Mouse (Mus musculus): ENCODE measurements around the gene Gpr39. TPM values are rescaled to one million over a fixed set of nuclear protein-coding genes. Genes with fewer than 3 reads are reported as not detected.

Gene Gpr39
- total and polyA plus RNA-seq, 2 experiments from 2014 or later, result 0.21 to 0.24 TPM

- no peaks in the 10 kb centered on the region for H3K27me3 ChIP-seq (ENCODE audit: insufficient read depth, low read length)
- H3K9ac ChIP-seq (replicated peaks; ENCODE audit: low read length), result no peak overlapping the region
- no peak for TF ChIP-seq CTCF (IDR thresholded peaks at IDR 0.05; ENCODE audit: low read depth)
- H3K4me2 ChIP-seq (ENCODE audit: low read depth, low read length), result no peak overlapping the region
- H3K9me3 ChIP-seq (ENCODE audit: low read length), result 0 out of 2 replicates have a peak, but pooled peaks cover 2% of the 10 kb centered on the region
- H3K36me3 ChIP-seq (ENCODE audit: insufficient read depth, low read length), result no peaks in the 10 kb centered on the region
- no peak overlapping the region for H3K27ac ChIP-seq
- 46% methylated on average over 5 of the region's 5 CpGs for WGBS
- H3K4me1 ChIP-seq (ENCODE audit: insufficient read depth, low read length), result no peaks in the 10 kb centered on the region
- peak; percentile 53 for DNase-seq (ENCODE audit: low spot score)
- peak; percentile 56; the same call in 1 of the 2 replicates for ATAC-seq
- H3K4me3 ChIP-seq (ENCODE audit: low read length), result no peak overlapping the region
Measured at GRCm38 (mm10) chr1:125760696-125761025, 83.9 kb downstream of the Gpr39 start.

- ATAC-seq, result no peak
- H3K4me1 ChIP-seq (ENCODE audit: insufficient read depth, low read length), result no peaks in the 10 kb centered on the region
Measured at GRCm38 (mm10) chr1:125762076-125762475, 85.3 kb downstream of the Gpr39 start.

GRCm38 (mm10) chr1:125789804-125790203, 113.0 kb downstream of the Gpr39 start:
- ATAC-seq (no peak), DNase-seq (ENCODE audit: low spot score) (peak; percentile 83)
- Histone ChIP-seq H3K27ac (no peak overlapping the region), H3K9me3 (ENCODE audit: low read length) (no peaks in the 10 kb centered on the region), H3K4me2 (ENCODE audit: low read depth, low read length) (no peak overlapping the region), H3K36me3 (ENCODE audit: insufficient read depth, low read length) (no peaks in the 10 kb centered on the region), H3K27me3 (ENCODE audit: insufficient read depth, low read length) (no peaks in the 10 kb centered on the region), H3K9ac (replicated peaks; ENCODE audit: low read length) (no peak overlapping the region), H3K4me3 (ENCODE audit: low read length) (no peak overlapping the region), H3K4me1 (ENCODE audit: insufficient read depth, low read length) (no peaks in the 10 kb centered on the region)
- 25% methylated on average over 4 of the region's 4 CpGs for WGBS
- peak; percentile 91 for TF ChIP-seq CTCF (IDR thresholded peaks at IDR 0.05; ENCODE audit: low read depth)

More at GRCm38 (mm10) chr1:125762076-125762475, 85.3 kb downstream of the Gpr39 start:
- Histone ChIP-seq H3K4me2 (ENCODE audit: low read depth, low read length) (no peak overlapping the region), H3K9me3 (ENCODE audit: low read length) (0 out of 2 replicates have a peak, but pooled peaks cover 2% of the 10 kb centered on the region), H3K9ac (replicated peaks; ENCODE audit: low read length) (no peak overlapping the region), H3K36me3 (ENCODE audit: insufficient read depth, low read length) (no peaks in the 10 kb centered on the region), H3K4me3 (ENCODE audit: low read length) (no peak overlapping the region), H3K27me3 (ENCODE audit: insufficient read depth, low read length) (no peaks in the 10 kb centered on the region), H3K27ac (no peak overlapping the region)
- WGBS, result 36% methylated on average over 1 of the region's 1 CpGs
- no peak for TF ChIP-seq CTCF (IDR thresholded peaks at IDR 0.05; ENCODE audit: low read depth)
- peak; percentile 16 for DNase-seq (ENCODE audit: low spot score)

- 85% methylated on average over 5 of the region's 5 CpGs for WGBS
- no peak overlapping the region for H3K4me2 ChIP-seq (ENCODE audit: low read depth, low read length)
- no peak for ATAC-seq
- no peaks in the 10 kb centered on the region for H3K36me3 ChIP-seq (ENCODE audit: insufficient read depth, low read length)
- no peaks in the 10 kb centered on the region for H3K4me1 ChIP-seq (ENCODE audit: insufficient read depth, low read length)
- H3K27me3 ChIP-seq (ENCODE audit: insufficient read depth, low read length), result no peaks in the 10 kb centered on the region
- no peak overlapping the region for H3K4me3 ChIP-seq (ENCODE audit: low read length)
- no peak for DNase-seq (ENCODE audit: low spot score)
- H3K27ac ChIP-seq, result no peak overlapping the region
- TF ChIP-seq CTCF (IDR thresholded peaks at IDR 0.05; ENCODE audit: low read depth), result no peak
- no peak overlapping the region for H3K9ac ChIP-seq (replicated peaks; ENCODE audit: low read length)
- H3K9me3 ChIP-seq (ENCODE audit: low read length), result peaks cover 8% of the 10 kb centered on the region
Measured at GRCm38 (mm10) chr1:125800506-125800905, 123.7 kb downstream of the Gpr39 start.

- Histone ChIP-seq H3K9ac (replicated peaks; ENCODE audit: low read length) (no peak overlapping the region), H3K9me3 (ENCODE audit: low read length) (no peaks in the 10 kb centered on the region), H3K27me3 (ENCODE audit: insufficient read depth, low read length) (no peaks in the 10 kb centered on the region), H3K27ac (no peak overlapping the region), H3K4me3 (ENCODE audit: low read length) (no peak overlapping the region), H3K4me2 (ENCODE audit: low read depth, low read length) (no peak overlapping the region), H3K4me1 (ENCODE audit: insufficient read depth, low read length) (no peaks in the 10 kb centered on the region), H3K36me3 (ENCODE audit: insufficient read depth, low read length) (no peaks in the 10 kb centered on the region)
- no peak for TF ChIP-seq CTCF (IDR thresholded peaks at IDR 0.05; ENCODE audit: low read depth)
- DNase-seq (ENCODE audit: low spot score), result peak; percentile 62
- ATAC-seq, result no peak
- WGBS, result 45% methylated on average over 2 of the region's 2 CpGs
Measured at GRCm38 (mm10) chr1:125808426-125808825, 131.6 kb downstream of the Gpr39 start.

GRCm38 (mm10) chr1:125813141-125813782, 136.5 kb downstream of the Gpr39 start:
- no peak for TF ChIP-seq CTCF (IDR thresholded peaks at IDR 0.05; ENCODE audit: low read depth)
- H3K36me3 ChIP-seq (ENCODE audit: insufficient read depth, low read length), result no peaks in the 10 kb centered on the region
- H3K9ac ChIP-seq (replicated peaks; ENCODE audit: low read length), result no peak overlapping the region
- 64% methylated on average over 9 of the region's 9 CpGs for WGBS
- H3K9me3 ChIP-seq (ENCODE audit: low read length), result no peaks in the 10 kb centered on the region
- H3K27ac ChIP-seq, result no peak overlapping the region
- no peak overlapping the region for H3K4me2 ChIP-seq (ENCODE audit: low read depth, low read length)
- DNase-seq (ENCODE audit: low spot score), result no peak
- H3K4me3 ChIP-seq (ENCODE audit: low read length), result no peak overlapping the region
- H3K4me1 ChIP-seq (ENCODE audit: insufficient read depth, low read length), result no peaks in the 10 kb centered on the region
- no peak for ATAC-seq
- H3K27me3 ChIP-seq (ENCODE audit: insufficient read depth, low read length), result no peaks in the 10 kb centered on the region

GRCm38 (mm10) chr1:125821101-125821500, 144.3 kb downstream of the Gpr39 start:
- DNase-seq (ENCODE audit: low spot score) (no peak), ATAC-seq (no peak)
- no peaks in the 10 kb centered on the region for H3K4me1 ChIP-seq (ENCODE audit: insufficient read depth, low read length)
- H3K4me3 ChIP-seq (ENCODE audit: low read length), result no peak overlapping the region
- H3K9me3 ChIP-seq (ENCODE audit: low read length), result no peaks in the 10 kb centered on the region
- H3K27ac ChIP-seq, result no peak overlapping the region
- WGBS, result 53% methylated on average over 7 of the region's 7 CpGs
- no peak overlapping the region for H3K4me2 ChIP-seq (ENCODE audit: low read depth, low read length)
- no peaks in the 10 kb centered on the region for H3K27me3 ChIP-seq (ENCODE audit: insufficient read depth, low read length)
- H3K36me3 ChIP-seq (ENCODE audit: insufficient read depth, low read length), result no peaks in the 10 kb centered on the region
- TF ChIP-seq CTCF (IDR thresholded peaks at IDR 0.05; ENCODE audit: low read depth), result no peak
- no peak overlapping the region for H3K9ac ChIP-seq (replicated peaks; ENCODE audit: low read length)
